Mouse (Mus musculus): ENCODE results near the gene Acaa1b. TPM values are rescaled to one million over a fixed set of nuclear protein-coding genes. Genes with fewer than 3 reads are reported as not detected.

Gene Acaa1b
- polyA plus RNA-seq, 1 experiment: 0.92 TPM

DNA sequence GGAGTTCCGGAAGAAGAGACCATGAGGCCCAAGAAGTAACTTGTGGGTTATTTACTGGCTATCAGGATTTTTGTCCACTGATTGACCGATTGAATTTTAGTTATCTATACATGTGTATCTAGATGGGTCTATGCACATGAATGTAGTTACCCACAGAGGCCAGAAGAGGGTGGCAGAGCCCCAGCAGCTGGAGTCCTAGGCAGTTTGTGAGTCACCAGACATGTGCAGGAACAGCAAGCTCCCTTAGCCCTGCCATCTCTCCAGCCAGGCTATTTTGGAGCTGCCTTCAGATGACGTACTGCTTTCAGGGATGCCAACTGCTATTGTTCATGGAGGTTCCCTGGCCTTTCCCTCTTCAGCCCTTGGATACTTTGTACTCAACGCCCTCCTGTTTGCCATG lies 49.3 kb downstream of the Acaa1b start:
- TF ChIP-seq CTCF (IDR thresholded peaks at IDR 0.05; ENCODE audit: extremely low read depth, insufficient read depth, insufficient read length, insufficient replicate concordance) (no peak), POLR2A (IDR thresholded peaks at IDR 0.05; ENCODE audit: low read depth, low read length) (no peak)
- Histone ChIP-seq H3K27me3 (ENCODE audit: control insufficient read depth, insufficient read depth, low read length) (no peaks in the 10 kb centered on the region), H3K36me3 (ENCODE audit: control insufficient read depth, insufficient read depth, low read length) (no peaks in the 10 kb centered on the region), H3K27ac (ENCODE audit: insufficient read depth, low read length) (no peak overlapping the region), H3K4me3 (ENCODE audit: extremely low read depth, insufficient read depth, insufficient read length) (no peak overlapping the region), H3K4me1 (ENCODE audit: control insufficient read depth, insufficient read depth, insufficient read length) (no peaks in the 10 kb centered on the region)
- 93% methylated on average over 4 of the region's 4 CpGs for WGBS
- DNase-seq (ENCODE audit: low read depth in 1 of 2, low spot score in 2 of 2): no peak

DNA sequence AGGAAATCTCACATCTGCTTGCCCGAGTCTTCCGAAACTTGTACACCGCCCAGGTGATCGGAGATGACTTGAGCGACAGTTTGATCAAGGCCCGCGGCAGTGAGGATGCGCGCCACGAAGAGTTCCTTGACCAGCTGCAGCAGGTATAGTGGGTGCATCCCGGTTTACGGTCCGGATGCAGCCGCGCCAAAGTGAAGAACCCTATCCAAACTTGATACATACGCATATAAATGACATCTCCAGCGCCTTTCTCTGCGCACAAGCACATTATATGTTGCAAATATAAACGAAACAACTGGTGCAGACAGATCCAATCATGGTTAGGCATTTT lies 54.1 kb downstream of the Acaa1b start:
- Histone ChIP-seq H3K27ac (ENCODE audit: insufficient read depth, low read length) (no peak overlapping the region), H3K27me3 (ENCODE audit: control insufficient read depth, insufficient read depth, low read length) (no peaks in the 10 kb centered on the region), H3K4me1 (ENCODE audit: control insufficient read depth, insufficient read depth, insufficient read length) (no peaks in the 10 kb centered on the region), H3K36me3 (ENCODE audit: control insufficient read depth, insufficient read depth, low read length) (no peaks in the 10 kb centered on the region), H3K4me3 (ENCODE audit: extremely low read depth, insufficient read depth, insufficient read length) (peak overlapping the region; percentile 67)
- peak in 1 of 2 experiments; percentile 19 for DNase-seq (ENCODE audit: low read depth in 1 of 2, low spot score in 2 of 2)
- TF ChIP-seq POLR2A (IDR thresholded peaks at IDR 0.05; ENCODE audit: low read depth, low read length): no peak
- TF ChIP-seq CTCF (IDR thresholded peaks at IDR 0.05; ENCODE audit: extremely low read depth, insufficient read depth, insufficient read length, insufficient replicate concordance): no peak
- WGBS: 3% methylated on average over 19 of the region's 19 CpGs

DNA sequence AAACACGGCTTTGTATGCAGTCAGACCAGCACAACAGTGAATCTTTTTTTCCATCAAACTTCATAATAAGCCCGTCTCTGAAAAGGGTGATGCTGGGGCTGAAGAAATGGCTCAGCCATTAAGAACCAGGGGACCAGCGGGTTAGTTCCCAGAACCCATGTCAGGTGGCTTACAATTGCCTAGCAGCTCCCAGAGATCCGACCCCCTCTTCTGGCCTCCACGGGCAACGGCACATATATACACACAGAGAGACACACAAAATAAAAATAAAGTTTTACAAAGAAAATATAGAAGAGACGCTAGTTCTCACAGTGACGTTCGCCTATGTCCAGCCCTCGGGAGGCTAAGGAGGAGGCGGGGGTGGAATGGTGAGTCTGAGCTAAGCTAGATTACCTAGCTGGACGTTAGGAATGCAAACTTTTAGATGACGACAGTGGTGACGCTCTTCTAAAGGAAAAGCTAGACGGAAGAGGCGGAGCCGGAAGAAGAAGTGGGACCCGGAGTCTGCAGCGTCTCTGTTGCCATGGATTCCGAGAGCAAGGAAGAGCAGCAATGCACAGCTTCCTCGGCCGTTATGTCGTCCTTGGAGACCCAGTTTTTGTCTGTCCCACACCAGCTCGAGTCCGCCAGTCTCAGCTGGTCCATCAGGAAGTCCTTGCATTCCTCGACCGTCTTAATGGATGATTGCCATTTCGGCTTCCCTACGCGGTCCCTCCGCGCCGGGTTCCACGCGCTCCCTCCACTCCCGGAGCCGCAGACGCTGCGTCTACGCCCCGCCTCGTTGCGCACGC lies 54.7 kb downstream of the Acaa1b start, which contains the start of gene Dlec1:
Gene Dlec1, plus strand, starts transcription at position 487 of the 791 bp plus-strand sequence.
- no peaks in the 10 kb centered on the region for H3K27me3 ChIP-seq (ENCODE audit: control insufficient read depth, insufficient read depth, low read length)

GRCm38 (mm10) chr9:119100177-119100898 lies 56.6 kb downstream of the Acaa1b start:
- no peaks in the 10 kb centered on the region for H3K27me3 ChIP-seq (ENCODE audit: control insufficient read depth, insufficient read depth, low read length)
- no peak for TF ChIP-seq POLR2A (IDR thresholded peaks at IDR 0.05; ENCODE audit: low read depth, low read length)
- TF ChIP-seq CTCF (IDR thresholded peaks at IDR 0.05; ENCODE audit: extremely low read depth, insufficient read depth, insufficient read length, insufficient replicate concordance): no peak
- DNase-seq (ENCODE audit: low read depth in 1 of 2, low spot score in 2 of 2): no peak
- no peak overlapping the region for H3K27ac ChIP-seq (ENCODE audit: insufficient read depth, low read length)
- 33% methylated on average over 15 of the region's 15 CpGs for WGBS
- H3K4me1 ChIP-seq (ENCODE audit: control insufficient read depth, insufficient read depth, insufficient read length): no peaks in the 10 kb centered on the region
- H3K4me3 ChIP-seq (ENCODE audit: extremely low read depth, insufficient read depth, insufficient read length): no peak overlapping the region
- no peaks in the 10 kb centered on the region for H3K36me3 ChIP-seq (ENCODE audit: control insufficient read depth, insufficient read depth, low read length)

More for the DNA sequence above, 54.7 kb downstream of the Acaa1b start, which contains the start of gene Dlec1:
- no peaks in the 10 kb centered on the region for H3K4me1 ChIP-seq (ENCODE audit: control insufficient read depth, insufficient read depth, insufficient read length)
- DNase-seq (ENCODE audit: low read depth in 1 of 2, low spot score in 2 of 2): peak; percentile 53 to 62
- no peaks in the 10 kb centered on the region for H3K36me3 ChIP-seq (ENCODE audit: control insufficient read depth, insufficient read depth, low read length)
- TF ChIP-seq POLR2A (IDR thresholded peaks at IDR 0.05; ENCODE audit: low read depth, low read length): no peak
- no peak for TF ChIP-seq CTCF (IDR thresholded peaks at IDR 0.05; ENCODE audit: extremely low read depth, insufficient read depth, insufficient read length, insufficient replicate concordance)
- peak within 1 kb of the TSS; percentile 67 for H3K4me3 ChIP-seq (ENCODE audit: extremely low read depth, insufficient read depth, insufficient read length)
- no peak within 1 kb of the TSS for H3K27ac ChIP-seq (ENCODE audit: insufficient read depth, low read length)
- WGBS: 5% methylated on average over 44 of the region's 44 CpGs

Other genes starting within 250 kb of the Acaa1b start
- gene Ctdspl, start 230.6 kb downstream of the Acaa1b start, polyA plus RNA-seq (2012; rRNA removed): 6.8 and 6.9 TPM in 2 replicates
- 7.2 and 12.0 TPM in 2 replicates for gene Vill, start 104.3 kb downstream of the Acaa1b start, polyA plus RNA-seq (2012; rRNA removed)
- gene Plcd1, start 63.6 kb downstream of the Acaa1b start, polyA plus RNA-seq (2012; rRNA removed): 6.3 and 6.5 TPM in 2 replicates
- 0.32 and 0.65 TPM in 2 replicates for gene Dlec1, start 54.6 kb downstream of the Acaa1b start, polyA plus RNA-seq (2012; rRNA removed)
- not detected in 2 replicates for gene Gm47289, start 2.1 kb upstream of the Acaa1b start, polyA plus RNA-seq (2012; rRNA removed)
- 0.07 and 0.13 TPM in 2 replicates for gene Slc22a13, start 52.0 kb upstream of the Acaa1b start, polyA plus RNA-seq (2012; rRNA removed)
- 9.4 and 9.5 TPM in 2 replicates for gene Oxsr1, start 165.3 kb upstream of the Acaa1b start, polyA plus RNA-seq (2012; rRNA removed)
- gene Acaa1a, start 182.6 kb upstream of the Acaa1b start, polyA plus RNA-seq (2012; rRNA removed): 138 and 173 TPM in 2 replicates
- 27.0 and 33.5 TPM in 2 replicates for gene Myd88, start 184.3 kb upstream of the Acaa1b start, polyA plus RNA-seq (2012; rRNA removed)
- gene Xylb, start 200.3 kb upstream of the Acaa1b start, polyA plus RNA-seq (2012; rRNA removed): 1.3 and 2.0 TPM in 2 replicates
- gene Slc22a14, start 208.5 kb upstream of the Acaa1b start, polyA plus RNA-seq (2012; rRNA removed): 0.19 and 0.22 TPM in 2 replicates
- gene Acvr2b, start 245.0 kb upstream of the Acaa1b start, polyA plus RNA-seq (2012; rRNA removed): 1.3 and 1.5 TPM in 2 replicates